Mouse (Mus musculus): Measurements from ENCODE around the gene Mettl5.

Gene Mettl5

GRCm38 (mm10) chr2:69851427-69852058, 33.9 kb downstream of the Mettl5 start:
- no peak for DNase-seq

- peak; percentile 16 to 24 for DNase-seq
Observed at GRCm38 (mm10) chr2:69849215-69849614, 36.2 kb downstream of the Mettl5 start.

GRCm38 (mm10) chr2:69840261-69840660, 45.2 kb downstream of the Mettl5 start:
- no peak for DNase-seq

GRCm38 (mm10) chr2:69838707-69839106, 46.7 kb downstream of the Mettl5 start:
- DNase-seq, result no peak

- no peak for DNase-seq
Observed at GRCm38 (mm10) chr2:69837996-69838395, 47.4 kb downstream of the Mettl5 start.

GRCm38 (mm10) chr2:69837244-69837967, 48.0 kb downstream of the Mettl5 start:
- DNase-seq, result no peak

GRCm38 (mm10) chr2:69830116-69830515, 55.3 kb downstream of the Mettl5 start:
- no peak for DNase-seq

GRCm38 (mm10) chr2:69829680-69830079, 55.7 kb downstream of the Mettl5 start:
- no peak for DNase-seq

- no peak for DNase-seq
Observed at GRCm38 (mm10) chr2:69828031-69828430, 57.4 kb downstream of the Mettl5 start.

GRCm38 (mm10) chr2:69826380-69826779, 59.0 kb downstream of the Mettl5 start:
- DNase-seq, result peak; percentile 13 to 28

- no peak for DNase-seq
Observed at GRCm38 (mm10) chr2:69825898-69826297, 59.5 kb downstream of the Mettl5 start.

- peak; percentile 4 to 57 for DNase-seq
Observed at GRCm38 (mm10) chr2:69823129-69823677, 62.2 kb downstream of the Mettl5 start.

GRCm38 (mm10) chr2:69822361-69823128, 62.9 kb downstream of the Mettl5 start:
- peak; percentile 6 to 57 for DNase-seq

GRCm38 (mm10) chr2:69821711-69822110, 63.7 kb downstream of the Mettl5 start, which contains the start of gene Klhl23:
Gene Klhl23, plus strand, starts transcription at chr2:69821944.
- no peak for DNase-seq
